Mouse (Mus musculus) monocyte, adult 5-6 weeks (primary cell): ENCODE data around the gene Pramel5. TPM values are rescaled to one million over a fixed set of nuclear protein-coding genes. Genes with fewer than 3 reads are reported as not detected.
"Not testable (repeated sequence)": the region's sequence is repeated elsewhere in the genome, so short reads cannot be mapped to it uniquely, and the experiment has no call there.

ENCODE experiments used
- ATAC-seq: fragments of 153-309, 156-312 bp; replicated peaks from 2 replicates; pipeline ENCODE4 v1.8.0; 2017; ENCODE audit warnings: mild to moderate bottlenecking; ENCODE audit not compliant: low TSS enrichment, insufficient number of reproducible peaks, severe bottlenecking, poor library complexity, low FRiP score
- total RNA-seq: library from RNA; stranded (forward); fragments of 200-1000, 200-491, 200-594 nt; gene quantifications from 3 replicates; pipeline ENCODE4 v1.2.3, GENCODE M21; 2017

Gene Pramel5
- not detected in 3 replicates for total RNA-seq

DNA sequence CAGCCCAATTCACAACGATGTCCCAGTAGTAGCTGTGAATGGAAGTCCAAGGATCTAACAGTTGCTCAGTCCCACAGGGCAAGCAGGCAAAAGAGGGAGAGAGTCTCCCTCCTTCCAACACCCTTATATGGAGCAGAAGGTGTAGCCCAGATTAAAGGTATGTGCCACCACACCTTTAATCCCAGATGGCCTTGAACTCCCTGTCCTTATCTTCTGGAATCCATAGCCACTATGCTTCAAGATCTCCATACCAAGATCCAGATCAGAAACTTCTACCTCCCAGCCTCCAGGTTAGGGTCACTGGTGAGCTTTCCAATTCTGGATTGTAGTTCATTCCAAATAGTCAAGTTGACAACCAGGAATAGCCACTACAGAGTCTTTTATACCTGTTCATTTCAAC, at the start of gene Pramel5:
Gene Pramel5 (minus strand): TSS at position 101 of the 400 bp plus-strand sequence.
- not testable (repeated sequence) for ATAC-seq

DNA sequence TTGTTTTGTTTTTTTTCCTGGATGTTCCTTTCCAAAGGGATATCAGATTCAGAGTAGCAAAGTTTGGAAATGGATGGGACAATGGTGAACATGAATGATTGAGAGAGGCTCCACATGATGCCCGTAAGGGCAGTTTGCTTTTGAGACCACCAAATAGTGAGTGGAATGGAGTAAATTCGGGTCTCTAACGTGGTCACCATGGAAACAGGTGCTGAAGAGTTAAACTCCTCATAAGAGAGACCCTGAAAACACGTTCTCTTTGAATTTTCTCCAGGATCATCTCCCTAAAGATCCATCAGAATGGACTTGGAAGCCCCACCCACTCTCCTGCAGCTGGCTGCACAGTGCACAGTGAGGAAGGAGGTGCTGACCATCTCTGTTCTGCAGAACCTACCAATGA, 49.7 kb upstream of the Pramel5 start, which contains the start of gene Gm13128:
Gene Gm13128 (plus strand): TSS at position 301 of the 400 bp plus-strand sequence.
- ATAC-seq, result not testable (repeated sequence)

DNA sequence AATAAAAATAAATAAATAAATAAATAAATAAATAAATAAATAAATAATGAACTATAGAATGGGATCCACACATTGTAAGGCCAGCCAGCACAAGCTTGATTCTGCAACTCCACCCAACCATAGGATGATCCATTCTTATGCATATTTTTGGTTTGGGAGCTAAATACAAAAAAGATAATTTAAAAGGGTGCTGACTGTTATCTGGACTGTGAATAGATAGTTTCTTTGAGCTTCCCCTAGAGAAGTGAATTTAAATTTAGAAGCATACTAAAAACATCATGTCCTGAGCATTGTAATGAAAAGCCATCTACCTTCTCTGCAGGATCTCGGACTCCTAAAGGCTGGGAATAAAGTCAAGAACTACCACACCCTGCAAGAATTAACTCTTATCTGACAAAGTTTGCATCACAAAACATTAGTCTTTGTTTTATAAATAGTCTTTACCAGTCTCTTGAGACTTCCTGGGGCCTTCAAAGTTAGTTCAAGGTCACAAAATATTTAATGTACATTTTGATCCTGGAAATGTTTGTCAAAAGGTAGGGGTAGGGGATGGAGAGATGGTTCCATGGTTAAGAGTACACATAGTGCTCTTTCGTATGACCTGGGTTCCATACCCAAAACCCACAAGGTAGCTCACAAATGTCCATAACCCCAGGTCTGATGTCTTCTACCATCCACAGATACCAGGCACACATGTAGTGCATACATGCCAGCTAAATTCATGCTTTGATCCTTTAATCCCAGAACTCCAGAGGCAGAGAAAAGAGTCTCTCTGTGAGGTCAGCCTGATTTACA, 32.6 kb upstream of the Pramel5 start:
- ATAC-seq, result not testable (repeated sequence)

DNA sequence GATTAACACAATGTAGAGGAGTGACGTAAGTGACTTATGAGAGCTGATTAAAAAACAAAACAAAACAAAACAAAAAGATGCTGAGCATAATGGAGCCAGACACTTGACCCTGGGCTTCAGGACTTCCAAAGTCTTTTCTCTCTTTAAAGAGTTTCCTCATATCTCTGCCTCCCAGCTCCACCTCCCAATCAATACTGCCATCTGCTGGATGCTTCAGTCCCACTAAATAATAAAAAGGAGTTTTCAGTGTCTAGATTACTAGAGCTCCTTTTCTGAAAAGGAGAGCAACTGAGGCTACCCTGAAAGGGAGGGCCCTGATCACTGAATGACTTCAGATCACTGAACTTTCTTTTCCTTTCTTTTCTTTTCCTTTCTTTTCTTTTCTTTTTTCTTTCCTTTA, 19.1 kb upstream of the Pramel5 start:
- ATAC-seq, result not testable (repeated sequence)

DNA sequence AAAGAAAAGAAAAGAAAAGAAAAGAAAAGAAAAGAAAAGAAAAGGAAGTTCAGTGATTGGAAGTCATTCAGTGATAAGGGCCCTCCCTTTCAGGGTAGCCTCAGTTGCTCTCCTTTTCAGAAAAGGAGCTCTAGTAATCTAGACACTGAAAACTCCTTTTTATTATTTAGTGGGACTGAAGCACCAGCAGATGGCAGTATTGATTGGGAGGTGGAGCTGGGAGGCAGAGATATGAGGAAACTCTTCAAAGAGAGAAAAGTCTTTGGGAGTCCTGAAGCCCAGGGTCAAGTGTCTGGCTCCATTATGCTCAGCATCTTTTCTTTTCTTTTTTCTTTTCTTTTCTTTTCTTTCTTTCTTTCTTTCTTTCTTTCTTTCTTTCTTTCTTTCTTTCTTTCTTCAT, 25.5 kb downstream of the Pramel5 start:
- ATAC-seq, result not testable (repeated sequence)

Other genes with a start within 250 kb of the Pramel5 start
- gene Pramel4, start 221.4 kb downstream of the Pramel5 start, total RNA-seq, result not detected in 3 replicates
- gene Gm13102, start 174.0 kb downstream of the Pramel5 start, total RNA-seq, result not detected in 3 replicates
- gene Oog3, start 117.8 kb downstream of the Pramel5 start, total RNA-seq, result not detected in 3 replicates
- gene Oog2, start 89.8 kb downstream of the Pramel5 start, total RNA-seq, result not detected in 3 replicates
- gene C87977, start 67.2 kb downstream of the Pramel5 start, total RNA-seq, result not detected in 3 replicates
- gene Gm13128, start 49.8 kb upstream of the Pramel5 start, total RNA-seq, result not detected in 3 replicates
- not detected in 3 replicates for gene Gm13119, start 77.5 kb upstream of the Pramel5 start, total RNA-seq
- not detected in 3 replicates for gene Pramef20, start 97.4 kb upstream of the Pramel5 start, total RNA-seq
- not detected in 3 replicates for gene Pramef12, start 128.0 kb upstream of the Pramel5 start, total RNA-seq
- gene 1700012P22Rik, start 158.3 kb upstream of the Pramel5 start, total RNA-seq, result not detected in 3 replicates
- not detected in 3 replicates for gene Gm9944, start 172.8 kb upstream of the Pramel5 start, total RNA-seq
- gene Aadacl3, start 183.3 kb upstream of the Pramel5 start, total RNA-seq, result not detected in 3 replicates
- gene 9430007A20Rik, start 239.3 kb upstream of the Pramel5 start, total RNA-seq, result not detected in 3 replicates